Mouse (Mus musculus) liver, postnatal 0 days (tissue): ENCODE data around the gene Sash3. TPM values are rescaled to one million over a fixed set of nuclear protein-coding genes. Genes with fewer than 3 reads are reported as not detected.
A peak's percentile ranks its signal among the peaks of the same experiment; 100 is the strongest.

ENCODE experiments used
- ATAC-seq: fragments of 200-750 bp; cut with Nextera tagmentation; 2 replicates; pipeline ENCODE4 v1.8.0; 2017; ENCODE audit warnings: mild to moderate bottlenecking, moderate library complexity
- DNase-seq: peaks from one replicate; pipeline ENCODE4 v3.0.0-alpha.2; 2016
- H3K27ac ChIP-seq: fragments of 300-500 bp; sonication (generic); 2 replicates; pipeline ENCODE4 v1.5.1; 2014; ENCODE audit warnings: antibody characterized with exemption, moderate library complexity, mild to moderate bottlenecking, low read depth
- H3K27me3 ChIP-seq: fragments of 300-500 bp; sonication (generic); 2 replicates; pipeline ENCODE4 v1.6.1; 2014; ENCODE audit warnings: low read length, control low read depth, mixed read lengths; ENCODE audit not compliant: insufficient read depth
- H3K36me3 ChIP-seq: fragments of 300-500 bp; sonication (generic); replicated peaks from 2 replicates; pipeline ENCODE4 v1.6.1; 2014; ENCODE audit warnings: mild to moderate bottlenecking, control low read depth, low read length, moderate library complexity, mixed read lengths; ENCODE audit not compliant: insufficient read depth
- H3K4me1 ChIP-seq: fragments of 300-500 bp; sonication (generic); 2 replicates; pipeline ENCODE4 v1.6.1; 2014; ENCODE audit warnings: antibody characterized with exemption, mild to moderate bottlenecking, control low read depth; ENCODE audit not compliant: insufficient read depth
- H3K4me2 ChIP-seq: fragments of 300-500 bp; sonication (generic); 2 replicates; pipeline ENCODE4 v1.6.1; 2014; ENCODE audit warnings: low read depth, mild to moderate bottlenecking, low read length, moderate library complexity, mixed read lengths
- H3K4me3 ChIP-seq: fragments of 300-500 bp; sonication (generic); 2 replicates; pipeline ENCODE4 v1.5.1; 2014; ENCODE audit warnings: low read depth, low read length
- H3K9ac ChIP-seq: fragments of 300-500 bp; sonication (generic); replicated peaks from 2 replicates; pipeline ENCODE4 v1.6.1; 2014; ENCODE audit warnings: mild to moderate bottlenecking, moderate library complexity
- H3K9me3 ChIP-seq: fragments of 300-500 bp; sonication (generic); 2 replicates; pipeline ENCODE4 v1.6.1; 2016; ENCODE audit warnings: mild to moderate bottlenecking, control low read depth, low read length, mixed read lengths
- CTCF ChIP-seq: sonication (generic); IDR thresholded peaks from 2 replicates; pipeline ENCODE4 v1.5.1; 2016; ENCODE audit warnings: antibody characterized with exemption, low read depth
- EP300 ChIP-seq: IDR thresholded peaks from 2 replicates; pipeline ENCODE4 v1.6.1; 2016; ENCODE audit warnings: antibody characterized with exemption, low read depth, mild to moderate bottlenecking
- WGBS: fragments of 180-500 bp; shearing (Covaris S2); extraction: QIAGEN DNeasy Blood & Tissue Kit; methylation state at CpG from one replicate; pipeline ENCODE4 v1.1.7; 2014; ENCODE audit not compliant: insufficient replicate concordance; 5-methylcytosine and 5-hydroxymethylcytosine counted together
- polyA plus RNA-seq: library from polyadenylated mRNA; unstranded; fragments of >200 nt; fragmentation: Nextera tagmentation; extraction: Ambion mirVana; gene quantifications from 2 replicates; pipeline ENCODE4 v1.2.1, GENCODE M21; 2015

Sash3 gene
- polyA plus RNA-seq, 1 experiment from 2014 or later: 9.3 TPM

GRCm38 (mm10) chrX:48140286-48140877 lies 5.9 kb upstream of the Sash3 start:
- Histone ChIP-seq H3K36me3 (no peaks in the 10 kb centered on the region), H3K27ac (peak overlapping the region; percentile 86), H3K4me1 (peaks cover 8% of the 10 kb centered on the region; the same call in 1 of the 2 replicates), H3K27me3 (no peaks in the 10 kb centered on the region), H3K9me3 (no peaks in the 10 kb centered on the region), H3K9ac (no peak overlapping the region), H3K4me2 (no peak overlapping the region), H3K4me3 (no peak overlapping the region)
- WGBS: 32% methylated on average over 3 of the region's 3 CpGs
- no peak for ATAC-seq
- TF ChIP-seq EP300 (no peak), CTCF (no peak)
- DNase-seq: peak; percentile 8

- Histone ChIP-seq H3K4me2 (no peak overlapping the region), H3K9ac (no peak overlapping the region), H3K9me3 (no peaks in the 10 kb centered on the region), H3K27me3 (no peaks in the 10 kb centered on the region), H3K27ac (peak overlapping the region; percentile 86), H3K36me3 (no peaks in the 10 kb centered on the region), H3K4me3 (no peak overlapping the region), H3K4me1 (peaks cover 8% of the 10 kb centered on the region; the same call in 1 of the 2 replicates)
- ATAC-seq: 0 out of 2 replicates have a peak, but pooled peaks have one; percentile 14
- DNase-seq: no peak
- TF ChIP-seq EP300 (no peak), CTCF (no peak)
- 29% methylated on average over 6 of the region's 6 CpGs for WGBS
Measured at GRCm38 (mm10) chrX:48141481-48141880, 4.8 kb upstream of the Sash3 start.

- Histone ChIP-seq H3K4me3 (peak overlapping the region; percentile 33), H3K36me3 (no peaks in the 10 kb centered on the region), H3K9ac (0 out of 2 replicates have a peak overlapping the region, but pooled peaks have one; percentile 26), H3K27me3 (no peaks in the 10 kb centered on the region), H3K27ac (peak overlapping the region; percentile 73), H3K4me2 (peak overlapping the region; percentile 70), H3K4me1 (peaks cover 4% of the 10 kb centered on the region; the same call in 1 of the 2 replicates), H3K9me3 (no peaks in the 10 kb centered on the region)
- ATAC-seq: peak; percentile 59
- no peak for TF ChIP-seq EP300
- TF ChIP-seq CTCF: no peak
- WGBS: 35% methylated on average over 26 of the region's 26 CpGs
- peak; percentile 47 for DNase-seq
Measured at GRCm38 (mm10) chrX:48143415-48144335, 2.6 kb upstream of the Sash3 start.

GRCm38 (mm10) chrX:48147226-48147625 lies 990 bp downstream of the Sash3 start:
- Histone ChIP-seq H3K27me3 (no peaks in the 10 kb centered on the region), H3K36me3 (no peaks in the 10 kb centered on the region), H3K4me2 (peak overlapping the region; percentile 61), H3K4me3 (peak overlapping the region; percentile 41), H3K27ac (peak overlapping the region; percentile 71), H3K9me3 (no peaks in the 10 kb centered on the region), H3K4me1 (peaks cover 3% of the 10 kb centered on the region; the same call in 1 of the 2 replicates), H3K9ac (peak overlapping the region; percentile 43)
- ATAC-seq (no peak), DNase-seq (peak; percentile 7)
- 35% methylated on average over 2 of the region's 2 CpGs for WGBS
- TF ChIP-seq EP300 (no peak), CTCF (no peak)

- 51% methylated on average over 7 of the region's 7 CpGs for WGBS
- Histone ChIP-seq H3K9me3 (no peaks in the 10 kb centered on the region), H3K4me1 (peaks cover 7% of the 10 kb centered on the region), H3K4me3 (peak overlapping the region; percentile 41), H3K27ac (peak overlapping the region; percentile 71; the same call in 1 of the 2 replicates), H3K9ac (0 out of 2 replicates have a peak overlapping the region, but pooled peaks have one; percentile 21), H3K36me3 (no peaks in the 10 kb centered on the region), H3K27me3 (no peaks in the 10 kb centered on the region), H3K4me2 (peak overlapping the region; percentile 61)
- DNase-seq: peak; percentile 18
- TF ChIP-seq CTCF (no peak), EP300 (no peak)
- ATAC-seq: 0 out of 2 replicates have a peak, but pooled peaks have one; percentile 12
Measured at GRCm38 (mm10) chrX:48147741-48148186, 1.5 kb downstream of the Sash3 start.

- H3K9ac ChIP-seq: no peak overlapping the region
Measured at GRCm38 (mm10) chrX:48152106-48152505, 5.9 kb downstream of the Sash3 start.

More at GRCm38 (mm10) chrX:48152106-48152505, 5.9 kb downstream of the Sash3 start:
- no peaks in the 10 kb centered on the region for H3K27me3 ChIP-seq
- ATAC-seq: no peak
- H3K27ac ChIP-seq: no peak overlapping the region
- TF ChIP-seq EP300: no peak
- TF ChIP-seq CTCF: no peak
- H3K4me3 ChIP-seq: no peak overlapping the region
- peaks cover 16% of the 10 kb centered on the region for H3K4me1 ChIP-seq
- H3K4me2 ChIP-seq: no peak overlapping the region
- no peaks in the 10 kb centered on the region for H3K9me3 ChIP-seq
- WGBS: 58% methylated on average over 7 of the region's 7 CpGs
- DNase-seq: no peak
- H3K36me3 ChIP-seq: peaks cover 3% of the 10 kb centered on the region; the same call in 1 of the 2 replicates
